Mouse (Mus musculus): Measurements from ENCODE around the gene Phtf2.

The Phtf2 gene

GRCm38 (mm10) chr5:20881915-20882800 is at the start of gene Phtf2, which contains the start of gene Tmem60:
Gene Phtf2 (minus strand): TSS chr5:20882124.
Gene Tmem60 (plus strand): TSS chr5:20882191.
- ChIA-PET CTCF (interaction anchor here in 1 of 4 experiments (0.8 kb wide), 1 partner anchor 86 kb away, joined by 3 read pairs; no protein-coding TSS in a partner anchor), POLR2A (interaction anchor here (0.5 to 3.8 kb wide), 43 partner anchors 9 to 764 kb away, joined by 3 to 24 read pairs (median 4); partner anchors contain the start of genes Armc10 (in 1 of the 4), Fbxl13 (in 1 of the 4) and Ptpn12 (in 1 of the 4))

DNA sequence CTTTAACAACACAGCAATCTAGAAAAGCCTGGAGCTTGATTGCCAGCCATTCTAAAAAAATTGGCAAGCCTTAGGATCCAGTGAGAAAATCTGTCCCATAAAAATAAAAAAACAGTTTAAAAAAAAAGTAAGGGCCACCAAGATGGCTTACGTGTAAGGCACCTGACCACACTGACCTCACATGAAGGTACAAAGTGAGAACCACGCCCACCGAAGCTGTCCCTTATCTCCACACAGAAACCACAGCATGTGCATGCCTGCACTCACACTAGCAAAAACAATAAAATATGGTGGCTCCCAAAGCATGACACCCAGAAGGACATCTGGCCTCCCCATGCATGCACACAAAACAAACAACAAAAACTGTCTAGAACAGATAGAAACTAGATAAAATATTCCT is 49.4 kb upstream of the Phtf2 start:
- ChIA-PET POLR2A (interaction anchor here in 3 of 4 experiments (0.7 to 3.8 kb wide), 7 partner anchors 9 to 37 kb away, joined by 3 to 28 read pairs (median 10); no protein-coding TSS in a partner anchor), CTCF (no interaction called here)

- CTCF ChIA-PET, result interaction anchor here in 1 of 4 experiments (1.1 kb wide), 1 partner anchor 16 kb away, joined by 4 read pairs; no protein-coding TSS in a partner anchor
- POLR2A ChIA-PET, result interaction anchor here in 3 of 4 experiments (0.8 to 3.8 kb wide), 12 partner anchors 9 to 38 kb away, joined by 3 to 28 read pairs (median 6); no protein-coding TSS in a partner anchor
These were observed 48.5 kb upstream of the Phtf2 start for GRCm38 (mm10) chr5:20930430-20930829.

DNA sequence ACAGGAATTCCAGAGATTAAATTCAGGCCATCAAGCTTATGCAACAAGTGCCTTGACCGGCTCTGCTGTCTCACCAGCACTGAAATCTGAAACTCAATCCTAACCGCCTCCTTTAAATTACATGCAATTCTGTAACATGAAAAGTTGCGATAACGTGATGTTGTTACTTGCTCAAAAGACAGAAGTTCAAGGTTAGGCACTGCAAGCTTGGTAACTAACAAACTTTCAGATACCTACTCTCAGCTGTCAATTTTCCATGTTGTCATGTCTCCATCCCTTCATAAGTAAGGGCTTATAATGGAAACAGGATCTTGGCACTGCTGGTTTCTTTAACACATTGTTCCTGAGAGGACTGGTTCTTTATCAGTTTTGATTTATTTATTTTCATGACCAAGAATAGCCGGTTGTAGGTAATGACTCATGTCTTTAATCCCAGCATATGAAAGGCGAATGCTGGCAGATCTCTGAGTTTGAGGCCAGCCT is 47.8 kb upstream of the Phtf2 start:
- POLR2A ChIA-PET, result interaction anchor here in 2 of 4 experiments (0.8 to 3.8 kb wide), 12 partner anchors 8 to 21 kb away, joined by 3 to 28 read pairs (median 6); no protein-coding TSS in a partner anchor
- CTCF ChIA-PET, result interaction anchor here in 1 of 4 experiments (1.1 kb wide), 1 partner anchor 16 kb away, joined by 4 read pairs; no protein-coding TSS in a partner anchor

GRCm38 (mm10) chr5:20925451-20925850 is 43.5 kb upstream of the Phtf2 start:
- CTCF ChIA-PET, result interaction anchor here in 1 of 4 experiments (0.7 kb wide), 1 partner anchor 18 kb away, joined by 5 read pairs; no protein-coding TSS in a partner anchor
- POLR2A ChIA-PET, result interaction anchor here in 2 of 4 experiments (0.5 to 1.3 kb wide), 9 partner anchors 12 to 44 kb away, joined by 3 to 6 read pairs (median 3); no protein-coding TSS in a partner anchor

DNA sequence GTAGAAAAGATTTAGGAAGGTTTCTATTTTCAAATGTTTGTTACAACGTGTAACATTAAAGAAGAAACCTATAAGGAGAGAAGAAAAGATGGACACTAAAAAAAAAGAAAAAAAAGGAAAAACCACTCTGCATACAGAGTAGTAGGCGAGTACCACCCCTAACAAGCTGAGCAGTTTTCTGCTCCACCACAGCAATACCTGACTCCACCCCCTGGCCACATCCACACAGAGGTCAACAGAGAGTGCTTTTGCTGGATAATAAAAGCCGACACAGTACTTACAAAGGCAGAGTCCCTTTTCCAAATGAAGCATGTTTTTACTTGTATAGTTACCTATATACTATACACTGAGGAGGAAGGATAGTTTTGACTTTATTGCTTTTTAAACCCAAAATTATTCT is 42.7 kb upstream of the Phtf2 start:
- POLR2A ChIA-PET, result interaction anchor here in 1 of 4 experiments (0.7 to 1.7 kb wide), 5 partner anchors 9 to 49 kb away, joined by 3 to 6 read pairs (median 3); no protein-coding TSS in a partner anchor
- CTCF ChIA-PET, result no interaction called here

DNA sequence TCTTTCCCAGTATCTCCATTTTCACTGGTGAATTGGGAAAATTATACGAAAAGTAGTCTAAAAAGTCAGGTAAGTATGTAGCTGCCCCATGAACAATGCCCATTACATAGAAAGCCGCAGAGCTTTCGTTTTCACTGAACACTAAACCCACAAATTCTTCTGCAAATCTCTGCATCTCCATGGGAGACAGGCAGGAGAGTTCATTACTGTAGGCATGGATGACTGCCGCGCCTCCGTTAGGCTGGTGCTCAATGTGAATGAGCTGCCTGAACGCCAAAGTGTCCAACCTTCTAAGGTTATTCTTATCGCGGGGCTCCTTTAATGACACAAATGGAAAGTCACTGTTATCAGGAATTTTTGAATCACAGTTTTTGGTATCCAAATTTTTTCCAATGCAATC is 37.6 kb upstream of the Phtf2 start:
- POLR2A ChIA-PET, result interaction anchor here in 3 of 4 experiments (0.6 to 2.7 kb wide), 6 partner anchors 9 to 730 kb away, joined by 3 to 13 read pairs (median 4); no protein-coding TSS in a partner anchor
- CTCF ChIA-PET, result no interaction called here

DNA sequence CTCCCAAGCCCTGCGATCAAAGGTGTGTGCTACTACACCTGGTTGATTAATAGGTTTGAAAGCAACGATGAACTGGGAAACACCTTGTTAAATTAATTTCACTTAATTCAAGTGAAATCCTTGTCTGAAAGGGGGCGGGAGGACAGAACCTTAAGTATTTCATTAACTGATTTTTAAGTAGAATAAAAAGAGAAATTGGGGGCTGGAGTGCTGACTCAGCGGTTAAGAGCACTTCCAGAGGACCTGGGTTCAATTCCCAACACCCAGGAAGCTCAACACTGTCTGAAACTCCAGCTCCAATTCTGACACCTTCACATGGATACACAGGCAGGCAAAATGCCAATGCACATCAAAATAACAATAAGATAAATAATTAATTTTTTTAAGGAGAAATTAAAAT is 37.0 kb upstream of the Phtf2 start:
- ChIA-PET POLR2A (interaction anchor here in 2 of 4 experiments (0.6 to 2.7 kb wide), 6 partner anchors 8 to 63 kb away, joined by 3 to 13 read pairs (median 4); no protein-coding TSS in a partner anchor), CTCF (no interaction called here)

GRCm38 (mm10) chr5:20913372-20914275 is 31.7 kb upstream of the Phtf2 start:
- ChIA-PET CTCF (interaction anchor here (0.5 to 4.0 kb wide), 16 partner anchors 8 to 542 kb away, joined by 3 to 35 read pairs (median 4); no protein-coding TSS in a partner anchor), POLR2A (interaction anchor here in 3 of 4 experiments (0.5 to 2.7 kb wide), 25 partner anchors 10 to 95 kb away, joined by 3 to 10 read pairs (median 4); partner anchors contain the start of genes Phtf2 (in 2 of the 3) and Tmem60 (in 2 of the 3))

DNA sequence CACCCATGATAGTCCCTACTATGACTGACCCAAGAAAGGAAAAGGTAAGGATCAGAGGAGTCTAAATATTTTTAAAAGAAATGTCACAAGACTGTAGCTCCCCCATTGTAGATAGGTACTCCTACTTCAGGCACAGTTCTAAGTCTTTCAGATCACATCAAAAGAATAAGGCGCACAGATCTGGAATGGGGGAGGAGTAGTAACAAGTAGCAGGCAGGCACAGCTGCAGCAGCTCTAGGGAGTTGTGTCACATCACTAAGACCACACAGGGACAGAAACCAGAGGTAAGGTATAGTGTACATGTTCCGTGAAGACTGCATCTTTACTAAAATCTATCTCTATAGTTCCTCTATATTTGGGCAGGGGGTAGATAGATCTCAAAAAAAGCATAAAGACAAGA is 29.8 kb upstream of the Phtf2 start:
- CTCF ChIA-PET, result no interaction called here
- POLR2A ChIA-PET, result interaction anchor here in 1 of 4 experiments (1.1 to 2.7 kb wide), 4 partner anchors 14 to 57 kb away, joined by 3 to 10 read pairs (median 6); no protein-coding TSS in a partner anchor

DNA sequence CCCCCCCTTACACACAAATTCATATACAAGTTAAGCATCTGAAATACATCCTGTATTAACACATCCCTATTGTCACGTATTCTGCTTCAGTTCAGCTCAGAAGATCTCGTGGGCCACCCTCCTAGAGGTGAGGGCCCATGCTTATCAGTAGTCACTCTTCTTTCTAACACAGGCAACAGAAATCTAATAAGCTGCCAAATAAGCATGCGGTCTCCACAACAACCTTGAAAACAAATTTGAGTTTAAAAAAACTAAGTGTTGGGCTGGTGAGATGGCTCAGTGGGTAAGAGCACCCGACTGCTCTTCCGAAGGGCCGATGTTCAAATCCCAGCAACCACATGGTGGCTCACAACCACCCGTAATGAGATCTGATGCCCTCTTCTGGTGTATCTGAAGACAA is 24.3 kb upstream of the Phtf2 start:
- ChIA-PET CTCF (interaction anchor here in 1 of 4 experiments (0.7 kb wide), 2 partner anchors 22 to 65 kb away, joined by 5 to 9 read pairs; no protein-coding TSS in a partner anchor), POLR2A (interaction anchor here in 2 of 4 experiments (0.6 to 1.4 kb wide), 4 partner anchors 10 to 172 kb away, joined by 3 read pairs; partner anchors contain the start of genes Phtf2 (in 1 of the 2) and Tmem60 (in 1 of the 2))

GRCm38 (mm10) chr5:20905437-20905836 is 23.5 kb upstream of the Phtf2 start:
- POLR2A ChIA-PET, result interaction anchor here in 1 of 4 experiments (1.4 kb wide), 1 partner anchor 24 kb away, joined by 3 read pairs; the partner anchor contains the start of genes Phtf2 and Tmem60
- CTCF ChIA-PET, result no interaction called here

DNA sequence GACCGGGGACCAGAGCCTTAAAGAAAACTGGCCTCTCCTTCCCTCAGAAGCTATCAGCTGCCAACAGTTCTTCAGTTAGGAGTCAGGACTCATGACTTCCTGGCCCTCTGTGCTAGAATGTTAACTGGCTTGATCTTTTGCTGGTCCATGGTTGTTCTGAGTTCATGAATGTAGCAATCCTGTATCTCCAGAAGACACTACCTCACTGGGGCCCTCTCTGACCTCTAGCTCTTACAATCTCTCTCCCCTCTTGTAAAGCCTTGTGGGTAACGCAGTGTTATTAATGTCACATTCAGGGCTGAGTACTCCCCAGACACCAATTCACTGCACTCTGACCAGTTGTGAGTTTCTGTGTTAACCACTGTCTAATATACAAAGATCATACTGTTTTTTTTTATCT is 22.7 kb upstream of the Phtf2 start:
- ChIA-PET POLR2A (interaction anchor here in 1 of 4 experiments (0.6 kb wide), 1 partner anchor 1876 kb away, joined by 4 read pairs; no protein-coding TSS in a partner anchor), CTCF (no interaction called here)

DNA sequence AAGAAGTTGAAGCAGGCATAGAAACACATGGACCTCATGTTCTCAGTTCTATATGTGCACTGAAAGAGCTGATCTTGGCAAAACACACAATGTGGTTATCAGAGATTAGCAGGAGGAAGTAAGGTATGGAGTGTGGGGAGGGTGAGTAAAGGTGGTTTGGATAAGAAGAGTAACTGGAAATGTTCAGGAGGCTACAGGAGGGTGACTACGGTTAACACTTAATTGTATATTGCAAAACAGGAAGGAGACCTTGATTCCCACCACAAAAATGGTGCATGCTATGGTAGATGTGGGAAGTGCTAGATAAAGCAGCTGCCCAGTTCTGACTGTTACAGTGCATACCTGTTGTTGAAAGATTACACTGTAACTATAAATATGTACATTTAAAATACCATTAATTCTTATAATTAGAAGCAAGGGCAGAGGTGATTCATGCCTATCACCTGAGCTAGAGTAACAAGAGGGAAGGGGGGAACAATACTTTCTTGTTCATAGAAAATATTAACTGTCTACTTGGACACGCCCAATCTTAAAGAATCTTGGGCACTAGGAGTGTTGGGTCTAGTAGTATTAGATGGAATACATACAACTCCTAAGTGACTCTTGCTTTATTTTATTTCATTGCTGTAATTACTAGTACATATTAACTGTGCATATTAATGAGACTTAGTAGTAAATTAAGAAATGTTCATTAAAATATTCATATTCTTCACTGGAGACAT is 15.7 kb upstream of the Phtf2 start:
- POLR2A ChIA-PET, result no interaction called here
- CTCF ChIA-PET, result no interaction called here

DNA sequence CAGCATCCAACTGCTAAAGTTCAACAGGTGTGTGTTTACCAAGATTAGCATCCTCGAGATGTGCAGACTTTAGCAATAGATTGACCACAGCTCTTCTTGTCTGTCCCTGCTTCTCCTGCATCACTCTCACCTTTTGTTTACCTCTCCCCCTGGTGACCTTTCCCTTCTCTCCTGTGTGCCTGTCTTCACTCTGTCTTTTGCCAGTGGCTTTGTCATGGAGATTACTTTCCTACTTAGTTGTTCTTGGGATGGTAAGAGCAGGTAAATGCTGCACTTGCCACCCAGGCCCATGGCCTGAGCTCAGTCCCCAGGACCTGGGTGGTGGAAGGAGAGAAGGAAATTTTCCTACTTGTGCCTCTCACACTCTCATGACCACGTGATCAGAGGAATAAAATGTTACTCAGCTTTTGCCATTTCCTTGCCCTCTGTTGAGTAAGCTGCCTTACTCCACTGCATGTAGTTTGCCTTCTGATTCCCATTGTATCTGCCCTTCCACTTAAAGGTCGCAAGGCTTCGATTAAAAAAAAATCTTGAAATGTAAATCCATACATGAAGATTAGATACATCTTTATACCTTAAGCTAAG is 2.2 kb upstream of the Phtf2 start:
- ChIA-PET CTCF (interaction anchor here in 2 of 4 experiments (0.5 to 1.2 kb wide), 2 partner anchors 22 to 92 kb away, joined by 3 to 5 read pairs; no protein-coding TSS in a partner anchor), POLR2A (interaction anchor here in 2 of 4 experiments (0.8 to 3.8 kb wide), 11 partner anchors 9 to 67 kb away, joined by 3 to 22 read pairs (median 5); no protein-coding TSS in a partner anchor)
